Mouse (Mus musculus) layer of hippocampus, adult 11-12 months (tissue): Measurements from ENCODE around the gene Slc6a2.
A peak's percentile ranks its signal among the peaks of the same experiment; 100 is the strongest.

Source experiments
- DNase-seq: peaks from one replicate; pipeline ENCODE4 v3.0.0; 2022; ENCODE audit warnings: low spot score

Slc6a2 gene

DNA sequence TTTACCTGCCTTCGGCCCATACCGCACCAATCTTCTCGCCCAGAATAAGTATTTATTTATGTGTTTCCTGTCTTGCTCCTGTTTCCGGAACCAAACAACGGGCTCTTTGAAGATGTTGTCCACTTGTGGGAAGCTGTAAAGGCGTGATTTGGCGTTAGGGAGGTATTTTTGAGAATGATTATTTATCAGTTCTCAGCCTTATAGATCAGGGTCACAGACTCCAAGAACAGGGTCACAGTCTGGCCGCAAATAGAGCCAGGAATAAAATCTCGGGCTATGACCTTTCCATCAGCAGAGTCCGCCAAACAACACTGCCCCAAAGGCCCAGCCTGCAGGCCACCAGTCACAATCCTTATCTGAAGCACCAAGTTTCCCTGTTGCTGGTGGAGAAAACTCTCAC is at the start of gene Slc6a2:
Gene Slc6a2, plus strand, starts transcription at position 301 of the 400 bp plus-strand sequence.
- no peak for DNase-seq

DNA sequence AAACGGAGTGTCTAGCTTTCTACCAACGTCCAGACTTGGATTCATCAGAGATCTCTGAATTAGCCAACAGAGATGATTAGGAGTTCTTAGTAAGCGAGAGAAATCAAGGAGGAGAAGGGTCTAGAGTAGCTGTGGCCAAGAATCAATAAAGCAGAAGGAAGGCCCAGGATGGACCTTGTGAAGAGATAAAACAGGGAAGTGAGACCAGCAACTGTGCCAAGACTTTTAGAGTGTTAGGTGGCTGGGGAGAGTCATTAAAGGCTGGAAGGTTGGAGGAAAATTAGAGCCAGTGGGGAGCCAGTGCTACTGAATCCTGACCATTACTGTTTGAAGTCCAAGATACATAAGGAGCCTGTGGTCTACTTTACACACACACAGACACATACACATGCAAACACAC is 48.4 kb upstream of the Slc6a2 start:
- DNase-seq, result no peak

DNA sequence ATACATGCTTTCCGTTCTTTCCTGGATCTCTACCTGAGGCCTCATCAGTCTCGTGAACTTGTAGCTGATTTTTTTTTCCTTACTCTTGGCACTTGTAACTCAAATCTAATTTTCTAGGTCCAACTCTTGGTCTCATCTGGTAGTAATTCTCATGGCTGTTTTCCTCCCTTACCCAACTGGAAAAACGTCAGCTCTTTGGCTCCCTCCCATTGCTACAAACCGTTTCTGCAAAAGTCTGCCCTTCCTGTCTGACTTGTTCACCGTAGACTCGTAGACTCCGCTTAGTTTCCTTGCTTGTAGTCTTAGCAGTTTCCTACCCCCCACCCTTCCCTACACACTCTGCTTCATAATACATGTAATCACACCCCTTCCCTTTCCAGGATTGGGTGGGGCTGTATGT is 46.5 kb upstream of the Slc6a2 start:
- no peak for DNase-seq

DNA sequence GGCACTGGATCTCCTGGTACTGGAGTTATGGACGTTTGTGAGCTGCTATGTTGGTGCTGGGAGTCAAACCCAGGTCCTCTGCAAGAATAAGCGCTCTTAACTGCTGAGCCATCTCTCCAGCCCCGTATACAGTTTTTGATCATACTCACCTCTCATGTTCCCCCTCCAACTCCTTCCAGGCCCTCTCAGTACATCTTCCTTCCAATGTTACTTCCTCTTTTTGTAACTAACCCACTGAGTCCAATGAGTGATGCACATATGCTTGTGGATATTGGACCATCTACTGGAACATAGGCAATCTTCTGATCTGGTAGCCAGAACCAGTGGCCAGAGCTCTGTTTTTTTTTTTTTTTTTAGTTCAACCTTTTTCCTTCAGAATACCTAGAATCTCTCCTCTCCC is 43.8 kb upstream of the Slc6a2 start:
- DNase-seq, result no peak

DNA sequence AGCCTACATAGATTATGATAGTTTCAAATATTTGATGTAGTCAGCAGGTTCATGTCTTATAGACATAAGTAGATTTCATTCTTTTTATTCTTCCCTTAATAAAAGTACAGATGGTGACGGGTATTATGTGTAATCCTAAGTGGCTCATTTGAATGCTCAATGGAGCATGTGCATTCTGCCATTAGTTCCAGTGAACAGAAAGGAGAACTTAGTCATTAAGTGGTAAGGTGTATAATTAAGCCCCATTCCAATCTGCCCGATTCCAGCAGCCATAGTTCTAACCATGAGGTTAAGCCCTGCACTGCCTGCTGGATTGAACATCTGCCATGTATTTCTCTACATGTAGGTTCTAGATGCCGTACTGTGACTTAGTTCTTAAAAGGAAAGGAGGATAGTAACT is 38.1 kb upstream of the Slc6a2 start:
- DNase-seq, result no peak

DNA sequence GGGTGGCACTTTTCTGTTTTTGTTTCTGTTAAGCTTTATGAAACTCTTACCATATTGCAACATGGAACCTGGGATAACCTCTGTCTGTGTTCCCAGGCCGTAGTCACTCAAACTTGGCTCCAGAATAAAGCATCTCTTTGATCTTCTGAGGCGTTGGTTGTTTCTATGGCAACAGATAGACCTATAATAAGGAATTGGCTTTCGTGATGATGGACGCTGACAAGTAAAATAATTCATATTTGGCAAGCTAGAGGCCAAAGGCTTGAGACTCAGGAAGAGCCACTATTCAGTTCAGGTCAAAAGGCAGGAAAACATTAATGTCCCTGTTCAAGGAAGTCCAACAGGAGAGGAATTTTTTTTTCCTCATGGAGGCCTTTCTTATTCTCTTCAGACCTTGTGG is 30.9 kb upstream of the Slc6a2 start:
- DNase-seq, result no peak

DNA sequence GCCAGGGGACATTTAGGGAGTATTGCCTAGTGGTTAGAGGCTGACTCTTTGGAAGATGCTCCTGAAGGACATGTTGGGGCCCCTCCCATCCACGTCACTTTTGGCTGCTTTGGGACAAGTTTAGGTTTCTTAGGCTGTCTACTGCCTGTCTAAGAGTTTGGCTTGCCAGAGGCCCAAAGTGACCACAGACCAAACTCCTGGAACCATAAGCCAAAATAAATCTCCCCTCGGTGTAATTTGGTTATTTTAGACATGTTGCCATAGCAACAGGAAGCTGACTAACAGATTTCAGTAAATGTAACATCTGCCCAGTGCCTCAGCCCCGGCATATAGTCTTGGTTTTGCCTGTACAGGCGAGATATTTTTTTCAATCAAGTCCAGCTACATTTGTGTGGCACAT is 21.8 kb upstream of the Slc6a2 start:
- no peak for DNase-seq

DNA sequence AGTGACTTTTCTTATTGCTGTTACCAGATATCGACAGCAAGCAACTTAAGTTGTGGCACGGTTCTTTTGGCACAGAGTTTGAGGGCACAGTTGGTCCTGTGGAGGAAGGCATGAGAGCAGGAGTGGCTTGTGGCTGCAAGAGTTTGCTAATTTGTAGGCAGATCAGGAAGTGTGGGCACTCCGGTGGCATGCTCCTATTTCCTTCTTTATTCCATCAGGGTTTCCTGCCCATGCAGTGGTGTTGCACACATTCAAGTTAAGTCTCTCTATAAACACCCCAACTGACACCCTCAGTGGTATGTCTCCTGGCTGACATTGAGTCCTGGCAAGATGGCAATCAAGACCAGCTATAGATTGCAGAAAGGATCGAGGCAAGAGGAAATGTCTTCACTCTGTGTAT is 10.8 kb upstream of the Slc6a2 start:
- DNase-seq, result no peak

DNA sequence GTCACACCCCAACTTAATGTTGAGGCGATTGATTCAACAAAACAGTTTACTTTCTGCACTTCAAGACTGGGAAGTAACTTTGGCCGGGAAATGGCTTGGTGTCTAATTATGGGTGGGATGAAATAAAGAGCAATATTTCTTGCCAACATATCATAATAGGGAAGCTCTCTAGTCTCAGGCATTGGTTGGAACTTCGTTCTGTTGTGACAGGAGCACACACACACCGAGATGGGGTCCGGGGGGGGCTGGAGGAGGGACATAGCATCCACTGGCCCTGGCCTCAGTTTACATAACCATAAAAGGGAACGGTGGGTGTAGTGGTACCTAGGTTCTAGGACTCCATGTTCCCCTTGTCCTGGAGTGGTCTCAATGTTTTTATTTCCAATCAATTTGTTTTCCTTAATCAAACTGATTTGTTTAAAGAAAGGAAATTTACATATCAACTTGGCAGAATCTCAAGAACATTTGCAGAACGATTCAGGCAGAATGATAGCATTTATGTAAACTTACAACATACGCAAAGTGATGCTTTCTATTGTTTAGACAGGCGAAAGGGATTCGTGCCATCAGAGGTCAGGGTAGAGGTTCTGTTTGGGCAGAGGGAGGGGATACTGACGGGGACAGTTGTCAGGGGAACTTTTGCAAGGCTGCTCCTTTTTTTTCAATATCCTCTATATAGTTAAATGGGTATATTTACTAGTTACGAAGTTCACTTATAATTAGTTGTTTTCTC is 9.1 kb upstream of the Slc6a2 start:
- DNase-seq, result no peak

DNA sequence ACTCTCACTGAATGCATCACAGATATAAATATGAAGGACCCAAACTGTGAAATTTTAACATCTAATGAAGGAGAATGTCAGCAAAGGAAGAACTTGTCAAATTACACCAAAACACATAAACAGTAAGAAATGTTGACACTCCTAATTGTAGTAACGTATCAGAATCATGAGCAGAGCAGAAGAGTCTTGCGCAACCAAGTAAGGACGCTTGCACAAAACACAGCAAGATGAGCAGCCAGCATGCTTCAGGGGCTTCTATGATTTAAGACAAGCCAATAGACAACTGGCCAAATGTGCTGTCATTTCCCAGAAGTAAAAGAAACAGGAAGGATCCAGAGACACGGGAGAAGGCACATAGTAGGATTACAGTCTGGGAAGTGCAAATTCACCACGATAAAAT is 5.8 kb upstream of the Slc6a2 start:
- DNase-seq, result no peak

DNA sequence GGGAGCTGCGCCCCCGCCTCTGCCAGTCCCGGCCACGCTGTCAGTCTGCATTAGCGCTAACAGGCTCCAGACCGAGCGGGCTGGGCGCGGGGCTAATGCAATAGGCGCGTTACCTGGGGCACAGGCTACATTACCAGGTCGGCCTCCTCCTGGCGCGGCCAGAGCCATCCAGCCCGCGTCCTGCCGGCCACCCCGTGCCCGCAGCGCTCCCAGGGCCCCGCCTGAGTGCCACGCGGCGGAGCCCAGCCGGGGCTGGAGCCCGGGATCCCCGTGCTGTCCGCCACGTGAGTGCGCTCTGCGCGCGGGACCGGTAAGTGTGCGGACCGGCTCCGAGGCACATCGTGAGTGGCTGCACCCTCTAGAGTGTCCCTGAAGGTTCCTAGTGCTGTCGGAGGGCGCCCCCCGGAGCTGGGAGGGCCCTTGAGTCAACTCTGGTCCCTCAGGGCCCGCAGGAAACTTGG is 602 bp downstream of the Slc6a2 start:
- DNase-seq, result no peak

DNA sequence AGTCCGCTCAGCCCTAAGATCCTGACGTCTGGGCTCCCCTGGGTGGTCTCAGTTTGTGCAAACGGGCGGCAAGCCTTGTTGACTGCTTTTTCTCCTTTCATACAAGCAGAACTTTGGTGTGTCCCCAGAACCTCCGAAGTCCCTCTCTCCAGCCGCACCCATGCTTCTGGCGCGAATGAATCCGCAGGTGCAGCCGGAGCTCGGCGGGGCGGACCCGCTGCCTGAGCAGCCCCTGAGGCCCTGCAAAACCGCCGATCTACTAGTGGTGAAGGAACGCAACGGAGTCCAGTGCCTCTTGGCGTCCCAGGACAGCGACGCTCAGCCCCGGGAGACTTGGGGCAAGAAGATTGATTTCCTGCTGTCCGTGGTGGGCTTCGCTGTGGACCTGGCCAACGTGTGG is 1.2 kb downstream of the Slc6a2 start:
- DNase-seq, result no peak

DNA sequence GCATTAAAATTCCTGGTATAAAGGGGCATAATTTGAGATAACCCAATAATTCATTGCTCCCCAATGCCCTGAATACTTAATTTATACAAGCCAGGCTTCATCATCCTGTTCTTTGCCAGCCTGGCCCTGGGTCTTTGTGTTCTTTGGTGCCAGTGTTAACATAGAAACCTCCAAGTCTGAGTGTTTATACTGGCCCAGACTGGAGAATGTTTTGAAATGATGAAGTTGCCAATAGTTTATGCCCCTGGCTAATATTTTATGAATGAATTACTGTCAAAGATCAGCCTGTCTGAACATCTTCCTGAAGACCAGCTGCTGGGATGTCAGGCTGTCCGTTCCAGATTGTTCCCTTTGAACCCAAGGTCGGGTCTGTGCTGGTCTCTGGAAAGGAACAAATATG is 4.7 kb downstream of the Slc6a2 start:
- DNase-seq, result no peak

DNA sequence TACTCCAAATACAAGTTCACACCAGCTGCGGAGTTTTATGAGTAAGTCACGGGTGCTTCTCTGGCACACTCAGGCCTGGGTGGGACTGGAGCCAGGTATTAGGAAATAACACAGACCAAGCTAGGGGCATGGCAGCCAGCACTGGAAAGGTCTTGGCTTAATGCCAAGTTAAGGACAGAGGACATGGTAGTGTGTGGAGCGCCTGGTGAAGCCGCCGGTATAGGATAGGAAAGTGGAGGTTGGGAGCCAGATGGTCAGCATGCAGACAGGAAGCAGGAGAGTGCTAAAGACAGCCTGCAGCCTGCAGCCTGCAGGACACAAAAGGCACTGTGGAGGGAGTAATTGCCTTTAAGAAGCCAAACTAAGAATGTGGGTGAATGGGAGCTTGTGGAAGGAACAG is 13.1 kb downstream of the Slc6a2 start:
- DNase-seq, result no peak

DNA sequence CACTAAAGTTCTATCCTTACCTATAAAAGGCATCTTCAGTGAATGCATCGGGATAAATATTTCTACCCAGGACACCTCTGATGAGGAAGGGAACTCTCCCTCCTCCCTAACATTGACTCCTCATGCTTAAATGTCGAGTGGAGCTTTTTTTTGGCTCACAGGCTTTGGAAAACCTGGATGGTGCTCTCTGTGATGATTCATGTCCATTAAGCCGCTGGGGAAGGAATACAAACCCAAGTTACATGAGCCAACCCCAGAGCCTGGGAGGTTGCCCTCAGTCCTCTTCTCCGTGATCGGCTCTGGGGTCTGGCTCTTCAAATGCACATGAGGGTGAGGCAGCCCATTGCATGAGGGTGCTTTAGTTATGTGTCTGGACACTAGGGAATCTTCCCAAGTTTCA is 16.8 kb downstream of the Slc6a2 start:
- no peak for DNase-seq

DNA sequence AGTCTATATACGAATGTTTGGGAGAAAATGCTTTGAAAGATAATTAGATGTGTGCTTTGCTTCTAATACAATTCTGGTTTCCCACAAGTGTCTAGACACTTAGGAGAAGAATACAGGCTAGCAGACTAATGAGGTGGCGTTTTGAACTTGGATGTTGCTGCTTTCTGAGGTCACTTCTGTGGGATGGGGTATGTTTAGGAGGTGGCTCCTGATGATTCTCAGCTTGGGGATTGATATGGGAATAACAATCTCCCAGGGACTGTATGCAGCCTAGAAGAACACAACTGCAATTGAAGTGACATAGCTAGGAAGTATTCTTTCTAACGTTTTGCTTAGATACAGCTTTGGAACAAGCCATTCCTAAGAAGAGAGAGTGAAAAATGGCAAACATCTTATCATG is 22.6 kb downstream of the Slc6a2 start:
- DNase-seq, result no peak

DNA sequence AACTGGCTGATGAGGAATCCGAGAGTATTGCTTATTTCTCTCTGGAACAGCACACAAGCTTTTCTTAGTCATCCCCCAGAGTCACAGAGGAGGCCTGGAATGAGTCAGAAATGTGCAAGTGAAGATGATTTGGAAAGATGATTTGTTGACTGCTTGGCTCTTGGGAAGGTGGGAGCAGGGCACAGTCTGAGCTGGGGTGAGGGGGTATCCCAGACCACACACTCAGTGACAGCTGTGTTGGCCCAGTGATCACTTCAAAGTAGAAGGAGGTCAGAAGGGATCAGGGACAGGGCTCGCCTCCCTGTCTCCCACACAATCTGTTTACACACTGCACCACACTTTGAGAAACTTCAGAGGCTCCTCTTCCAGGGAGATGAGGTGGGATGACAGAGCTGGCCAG is 24.5 kb downstream of the Slc6a2 start:
- DNase-seq, result no peak

DNA sequence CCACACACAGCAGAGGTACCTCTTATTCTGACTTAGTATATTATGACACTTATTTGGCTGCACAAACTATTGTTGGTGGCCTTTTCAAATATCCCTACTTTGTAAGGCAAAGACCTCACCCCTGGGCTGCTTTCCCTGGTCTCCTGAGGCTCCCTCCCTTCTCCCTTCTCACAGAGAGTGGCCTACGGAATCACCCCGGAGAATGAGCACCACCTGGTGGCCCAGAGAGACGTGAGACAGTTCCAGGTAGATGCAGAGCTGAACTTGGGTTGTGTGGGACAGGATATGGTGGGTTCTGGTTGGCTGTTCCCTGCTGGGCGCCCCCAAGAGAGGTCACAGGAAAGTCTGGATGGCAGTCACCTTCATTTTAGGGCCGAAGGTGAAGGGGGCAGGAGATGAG is 37.0 kb downstream of the Slc6a2 start:
- peak; percentile 64 for DNase-seq

DNA sequence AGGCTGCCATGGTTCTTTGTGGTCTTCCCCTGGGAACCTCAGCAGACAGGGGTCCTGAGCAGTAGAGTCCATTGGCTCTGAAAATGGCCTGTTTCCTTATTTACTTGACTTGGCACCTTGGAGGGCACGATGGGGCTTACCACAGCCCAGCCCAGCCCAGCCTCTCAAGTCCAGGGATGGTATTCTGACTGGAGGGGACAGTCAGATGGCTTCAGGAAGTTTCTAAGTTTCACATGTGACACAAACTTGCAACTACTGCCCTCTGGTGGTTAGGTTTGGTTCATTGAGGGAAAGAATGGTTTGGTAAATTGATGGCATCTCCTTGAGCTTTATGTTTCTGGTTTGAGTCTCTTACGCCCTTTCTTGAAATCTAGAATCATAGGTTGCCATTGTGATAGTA is 38.7 kb downstream of the Slc6a2 start:
- peak; percentile 74 for DNase-seq

DNA sequence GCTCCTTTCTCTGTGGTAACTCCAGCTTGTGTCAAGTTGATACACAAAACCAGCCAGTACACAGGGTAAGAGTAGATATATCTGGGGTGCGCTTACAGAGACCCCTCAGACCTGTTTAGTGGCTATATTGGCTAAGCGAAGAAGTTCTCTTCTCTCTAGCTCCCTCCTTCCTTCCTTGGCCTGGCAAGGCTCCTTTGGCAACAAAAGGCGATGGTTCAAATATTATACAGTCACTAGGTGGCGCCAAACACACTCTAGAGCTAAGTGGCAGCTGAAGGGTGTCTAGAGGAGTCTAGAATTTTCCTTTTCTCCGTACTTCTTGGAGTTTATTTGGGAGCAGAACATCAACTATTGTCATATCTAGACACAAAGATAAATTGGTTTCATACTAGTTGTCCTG is 50.4 kb downstream of the Slc6a2 start:
- peak; percentile 47 for DNase-seq

DNA sequence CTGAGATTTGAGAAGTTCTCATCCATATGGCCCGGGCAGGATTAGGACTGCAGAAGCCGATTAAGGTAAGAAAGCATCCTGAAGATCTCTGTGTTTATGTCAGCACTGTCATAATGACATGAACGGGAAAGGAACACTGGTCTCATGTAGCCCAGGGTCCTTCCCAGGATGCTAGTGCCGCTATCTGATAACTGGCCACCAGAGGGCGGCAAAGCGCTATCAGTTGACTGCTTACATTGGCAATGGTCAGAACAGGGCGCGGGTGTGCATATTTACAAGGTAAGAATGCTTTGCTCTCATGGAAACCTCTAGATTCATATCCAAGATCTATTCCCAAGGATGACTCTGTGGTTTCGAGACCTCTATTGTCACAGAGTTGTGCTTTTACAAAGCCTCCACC is 51.6 kb downstream of the Slc6a2 start:
- DNase-seq, result peak; percentile 85

DNA sequence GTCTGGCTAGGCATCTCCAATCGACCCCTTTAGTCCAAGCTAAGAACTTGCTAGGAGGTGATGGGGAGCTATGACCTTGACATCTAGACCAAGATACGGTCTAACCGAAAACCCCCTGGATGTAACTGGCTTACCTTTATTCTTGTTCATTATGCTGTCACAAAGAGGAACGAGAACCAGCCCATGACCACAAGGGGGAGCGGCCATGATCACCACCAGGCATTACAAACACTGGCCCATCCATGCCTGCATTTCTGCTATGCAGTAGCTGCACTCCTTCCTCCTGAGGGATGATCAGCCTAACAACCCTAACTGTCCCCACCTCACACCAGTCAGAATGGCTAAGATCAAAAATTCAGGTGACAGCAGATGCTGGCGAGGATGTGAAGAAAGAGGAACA is 52.3 kb downstream of the Slc6a2 start:
- DNase-seq, result no peak

DNA sequence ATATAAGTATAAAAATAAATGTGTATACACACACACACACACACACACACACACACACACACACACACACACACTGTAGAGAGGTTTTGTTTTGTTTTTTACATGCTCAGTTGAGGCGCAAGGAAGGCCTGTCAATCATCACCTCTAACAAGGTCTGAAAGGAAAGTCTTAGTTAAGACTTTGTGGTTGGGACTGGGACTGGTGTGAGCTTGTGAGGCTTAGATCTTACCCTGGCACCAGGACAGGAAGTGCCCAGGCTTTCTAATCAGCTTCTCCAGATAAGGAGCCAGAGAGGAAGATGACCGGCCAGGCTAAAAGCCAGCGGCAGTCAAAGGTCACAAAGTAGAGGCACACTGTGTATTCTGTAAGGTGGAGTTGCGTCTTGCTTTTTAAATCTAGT is 54.4 kb downstream of the Slc6a2 start:
- no peak for DNase-seq

DNA sequence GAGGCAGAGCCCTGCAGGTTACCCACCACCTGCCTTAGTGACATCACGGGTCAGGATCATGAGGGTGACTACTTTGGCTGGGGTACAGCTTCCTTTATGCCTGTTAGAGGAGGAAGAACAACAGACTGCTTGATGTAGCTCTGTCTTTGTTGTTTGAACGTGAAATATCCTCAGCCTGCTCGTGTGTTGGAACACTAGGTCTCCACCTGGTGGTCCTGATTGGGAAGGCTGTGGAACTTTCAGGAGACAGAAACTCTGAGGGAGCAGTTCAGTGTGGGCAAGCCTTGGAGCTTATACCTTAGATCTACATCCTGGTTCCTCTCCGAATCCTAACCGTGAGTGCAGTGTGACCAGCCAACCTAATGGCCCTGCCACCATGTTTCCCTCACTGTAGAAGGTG is 61.9 kb downstream of the Slc6a2 start:
- no peak for DNase-seq

DNA sequence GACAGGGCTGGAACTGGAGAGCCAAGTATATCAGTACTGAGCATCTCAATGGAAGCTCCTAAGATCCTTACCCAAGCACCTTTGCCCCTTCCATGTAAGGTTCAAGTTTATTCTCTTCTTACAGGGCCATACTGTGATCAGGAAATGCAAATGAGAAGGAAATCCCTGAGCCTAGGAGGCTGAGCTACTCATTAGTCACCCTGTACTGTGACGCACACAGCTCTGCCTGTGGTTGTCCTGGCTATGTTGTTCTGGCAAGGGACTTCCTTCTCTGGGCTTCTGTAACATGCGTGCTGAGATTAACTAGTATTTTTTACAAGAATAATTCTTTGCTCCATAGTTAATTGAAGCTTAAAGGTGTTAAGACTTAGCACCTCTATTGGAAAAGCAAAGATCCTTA is 70.8 kb downstream of the Slc6a2 start:
- no peak for DNase-seq
